ENCODE assay signal across 16 mouse cellular contexts in the genomic region with DNA sequence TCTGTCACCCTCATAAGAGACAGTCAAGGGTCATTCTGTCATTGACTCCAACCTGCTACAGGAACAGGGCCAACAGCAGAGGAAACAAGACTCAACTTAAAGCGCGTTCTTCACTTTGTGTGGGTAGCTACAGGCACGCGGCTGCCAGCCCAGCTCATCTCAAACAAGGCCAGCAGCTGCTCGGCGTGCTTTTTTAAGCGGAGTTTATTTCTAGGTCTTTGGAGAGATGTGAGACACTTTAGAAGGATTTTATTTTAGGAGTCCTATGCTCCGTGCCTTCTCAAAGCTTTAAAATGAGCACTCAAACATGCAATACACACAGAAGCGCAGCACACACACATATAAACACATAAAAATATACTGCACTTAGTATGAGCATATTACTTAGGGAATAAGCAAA.
DNase-seq lines count a peak whose midpoint lies in the region; ATAC-seq and TF ChIP-seq lines count a peak whose summit lies in the region.
"Had no signal": no experiment of that assay in that cellular context is flagged by ENCODE, and none has a peak within 500 bp of the region (broad histone marks: within the 10 kb centered on the region; RNA-seq: fewer than 3 reads in every experiment).

No protein-coding gene starts in this region.

- no peaks in the 10 kb centered on the region for H3K27me3 ChIP-seq in heart, embryonic 10.5 days (ENCODE audit: insufficient read depth, poor library complexity, severe bottlenecking)
- H3K27me3 ChIP-seq in limb, embryonic 10.5 days (ENCODE audit: low read depth, poor library complexity, severe bottlenecking), result no peaks in the 10 kb centered on the region
- H3K27me3 ChIP-seq in stomach, postnatal 0 days (ENCODE audit: control insufficient read depth, insufficient read depth, low read length), result no peaks in the 10 kb centered on the region
- H3K27me3 ChIP-seq: embryonic facial prominence, embryonic 15.5 days; lung, embryonic 15.5 days had no signal

- no peaks in the 10 kb centered on the region for H3K4me1 ChIP-seq in heart, embryonic 10.5 days
- H3K4me1 ChIP-seq in limb, embryonic 10.5 days, result no peaks in the 10 kb centered on the region
- no peaks in the 10 kb centered on the region for H3K4me1 ChIP-seq in stomach, postnatal 0 days (replicated peaks; ENCODE audit: control insufficient read depth, insufficient read depth)
- H3K4me1 ChIP-seq: lung, embryonic 15.5 days had no signal

- no peak overlapping the region for H3K4me3 ChIP-seq in heart, embryonic 10.5 days
- no peak overlapping the region for H3K4me3 ChIP-seq in layer of hippocampus, adult 2 months
- no peak overlapping the region for H3K4me3 ChIP-seq in limb, embryonic 10.5 days
- no peak overlapping the region for H3K4me3 ChIP-seq in stomach, postnatal 0 days (ENCODE audit: low read depth, low read length)
- H3K4me3 ChIP-seq: embryonic facial prominence, embryonic 15.5 days; lung, embryonic 15.5 days had no signal

- no peak overlapping the region for H3K27ac ChIP-seq in heart, embryonic 10.5 days
- H3K27ac ChIP-seq in layer of hippocampus, adult 2 months, result peak overlapping the region; percentile 70
- no peak overlapping the region for H3K27ac ChIP-seq in limb, embryonic 10.5 days
- no peak overlapping the region for H3K27ac ChIP-seq in stomach, postnatal 0 days (replicated peaks)
- H3K27ac ChIP-seq: embryonic facial prominence, embryonic 15.5 days; lung, embryonic 15.5 days had no signal

- TF ChIP-seq CTCF in layer of hippocampus, adult 2 months (conservative IDR thresholded peaks at IDR 0.05), result no peak
- TF ChIP-seq CTCF in stomach, postnatal 0 days (IDR thresholded peaks at IDR 0.05; ENCODE audit: low read depth), result no peak

- H3K36me3 ChIP-seq in heart, embryonic 10.5 days, result no peaks in the 10 kb centered on the region
- H3K36me3 ChIP-seq in limb, embryonic 10.5 days, result no peaks in the 10 kb centered on the region
- no peaks in the 10 kb centered on the region for H3K36me3 ChIP-seq in stomach, postnatal 0 days (ENCODE audit: control insufficient read depth, insufficient read depth, low read length)
- H3K36me3 ChIP-seq: embryonic facial prominence, embryonic 15.5 days; lung, embryonic 15.5 days had no signal

- no peak for TF ChIP-seq EP300 in stomach, postnatal 0 days (optimal IDR thresholded peaks at IDR 0.05)

- whole genome bisulfite sequencing in heart, embryonic 10.5 days, result 76% methylated on average over 9 of the region's 9 CpGs
- WGBS in limb, embryonic 10.5 days, result 88% methylated on average over 9 of the region's 9 CpGs
- WGBS in stomach, postnatal 0 days, result 85% methylated on average over 9 of the region's 9 CpGs

- no peak overlapping the region for H3K4me2 ChIP-seq in stomach, postnatal 0 days (replicated peaks; ENCODE audit: low read depth)
- H3K4me2 ChIP-seq: embryonic facial prominence, embryonic 15.5 days; lung, embryonic 15.5 days had no signal

- H3K9ac ChIP-seq in stomach, postnatal 0 days (ENCODE audit: low read length), result no peak overlapping the region
- H3K9ac ChIP-seq: embryonic facial prominence, embryonic 15.5 days; lung, embryonic 15.5 days had no signal

- peak; percentile 48 for DNase-seq in heart, embryonic 10.5 days (ENCODE audit: low spot score)
- DNase-seq in heart, postnatal 25 days (ENCODE audit: low spot score), result no peak
- DNase-seq in layer of hippocampus, adult 2 months (ENCODE audit: low spot score in 2 of 2), result peak; percentile 39 to 43
- peak; percentile 15 for DNase-seq in limb, embryonic 10.5 days (ENCODE audit: low spot score)
- peak; percentile 5 for DNase-seq in stomach, postnatal 0 days (ENCODE audit: low spot score)
- no peak for DNase-seq in kidney, postnatal 36 days
- no peak for DNase-seq in heart, postnatal 10 days
- no peak for DNase-seq in kidney, postnatal 25 days
- DNase-seq: cerebellum, adult 9-10 months; retina, postnatal 1 day; thymus, adult 18-20 months had no signal

- intact Hi-C loops in heart, postnatal 25 days (cut with DNase I), result no loop called here
- intact Hi-C loops in heart, postnatal 10 days (cut with DNase I), result no loop called here

- ATAC-seq in stomach, postnatal 0 days (ENCODE audit: low FRiP score, low TSS enrichment), result no peak
- ATAC-seq: activated CD4-positive, CD25-positive, alpha-beta regulatory T cell, adult 4 months; forebrain, embryonic 16.5 days; hindbrain, embryonic 16.5 days had no signal

- no peaks in the 10 kb centered on the region for H3K9me3 ChIP-seq in heart, embryonic 10.5 days
- no peaks in the 10 kb centered on the region for H3K9me3 ChIP-seq in limb, embryonic 10.5 days (replicated peaks)
- H3K9me3 ChIP-seq in stomach, postnatal 0 days (ENCODE audit: control insufficient read depth, low read length), result no peaks in the 10 kb centered on the region
- H3K9me3 ChIP-seq: embryonic facial prominence, embryonic 15.5 days; lung, embryonic 15.5 days had no signal

Comparison
In these comparisons a context has a peak if more than half of its experiments do, and no peak if none do; other contexts are left out.
1. DNase-seq: peak in heart, embryonic 10.5 days (single experiment), layer of hippocampus, adult 2 months (2 of 2), limb, embryonic 10.5 days (single experiment) and stomach, postnatal 0 days (single experiment); none in heart, postnatal 25 days (single experiment), kidney, postnatal 36 days (0 of 2), heart, postnatal 10 days (0 of 2) and kidney, postnatal 25 days (0 of 2).